Mouse (Mus musculus) lung, adult 18-20 months (tissue): ENCODE measurements at regions not wholly inside any gene's neighbourhood (a gene's known extent, or its start where the extent isn't known, plus 50 kb on each side); places are given as distances from the start of the nearest gene placed in this dataset.
A peak's percentile ranks its signal among the peaks of the same experiment; 100 is the strongest.

Experiments used
- DNase-seq, 2 experiments: peaks; one replicate each; pipeline ENCODE4 v3.0.0; 2022; ENCODE audit warnings: mixed read lengths in 2 of 2

- no peak for DNase-seq
Observed at GRCm38 (mm10) chr3:35027898-35028297, 377.7 kb downstream of the Sox2 start.

DNA sequence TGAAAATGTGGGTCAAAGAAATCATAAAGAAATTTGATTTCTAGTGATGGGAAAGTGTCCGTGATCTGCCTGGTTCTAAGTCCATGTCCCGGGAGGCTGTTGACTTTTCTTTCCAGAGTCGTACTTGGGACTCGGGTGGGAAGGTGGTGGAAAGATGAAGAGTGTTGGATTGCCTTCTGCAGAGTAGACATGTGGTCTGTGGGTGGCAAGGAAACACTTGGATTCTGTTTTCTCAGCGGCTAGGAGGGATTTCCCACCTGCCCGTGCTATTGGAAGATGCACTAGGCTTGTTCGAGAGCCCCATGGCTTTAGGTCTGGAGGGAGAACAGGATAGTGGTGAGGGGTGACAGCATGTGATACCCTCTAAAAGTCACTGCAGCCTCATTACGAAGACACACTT, 379.7 kb downstream of the Sox2 start:
- DNase-seq = no peak

DNA sequence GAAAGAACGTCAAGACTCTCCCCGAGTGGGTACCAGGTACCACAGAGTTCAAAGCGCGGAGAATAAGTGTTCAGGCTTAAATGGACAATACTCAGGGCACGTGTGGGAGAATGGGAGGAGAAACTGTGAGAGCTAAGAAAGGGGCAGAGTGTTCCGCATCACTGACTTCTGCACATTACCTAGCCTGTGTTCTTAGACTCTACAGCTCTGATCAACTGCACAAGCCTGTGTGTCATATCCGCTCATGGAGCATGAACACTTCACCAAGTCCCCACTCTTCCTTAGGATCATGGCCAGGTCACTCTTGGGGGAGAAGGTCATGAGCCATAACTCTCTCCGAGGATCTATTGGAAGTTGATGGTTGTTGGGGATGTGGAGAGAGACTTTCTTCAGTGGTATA, 383.4 kb downstream of the Sox2 start:
- no peak for DNase-seq

GRCm38 (mm10) chr3:35035234-35035633, 385.0 kb downstream of the Sox2 start:
- DNase-seq = peak; percentile 22 to 57

GRCm38 (mm10) chr3:35043705-35044104, 393.5 kb downstream of the Sox2 start:
- DNase-seq = no peak

GRCm38 (mm10) chr3:35059438-35059837, 409.2 kb downstream of the Sox2 start:
- no peak for DNase-seq

GRCm38 (mm10) chr3:35060042-35060441, 409.8 kb downstream of the Sox2 start:
- no peak for DNase-seq

- peak; percentile 11 to 29 for DNase-seq
Observed at GRCm38 (mm10) chr3:35066824-35067223, 416.6 kb downstream of the Sox2 start.

- peak; percentile 34 to 52 for DNase-seq
Observed at GRCm38 (mm10) chr3:35068586-35068985, 418.4 kb downstream of the Sox2 start.

- no peak for DNase-seq
Observed at GRCm38 (mm10) chr3:35071046-35071445, 420.8 kb downstream of the Sox2 start.

DNA sequence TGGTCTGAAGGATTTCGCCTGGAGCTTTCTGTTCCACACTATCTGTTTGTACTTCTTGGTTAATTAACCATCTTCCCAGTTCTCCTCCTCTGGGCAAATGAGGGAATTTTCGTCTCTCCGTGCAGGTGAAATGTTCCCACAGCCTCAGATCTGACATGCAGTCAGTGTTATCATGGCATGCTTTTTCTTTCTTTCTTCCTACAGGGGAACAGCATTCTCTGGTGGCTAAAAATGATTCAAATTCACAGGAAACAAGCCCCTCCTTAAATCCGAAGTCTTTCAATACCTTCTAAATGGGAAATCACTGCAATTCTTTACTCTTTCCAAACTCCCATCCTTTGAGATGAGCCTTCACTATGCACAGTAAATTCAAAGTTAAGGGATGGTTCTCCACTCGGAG, 429.7 kb downstream of the Sox2 start:
- DNase-seq = no peak

DNA sequence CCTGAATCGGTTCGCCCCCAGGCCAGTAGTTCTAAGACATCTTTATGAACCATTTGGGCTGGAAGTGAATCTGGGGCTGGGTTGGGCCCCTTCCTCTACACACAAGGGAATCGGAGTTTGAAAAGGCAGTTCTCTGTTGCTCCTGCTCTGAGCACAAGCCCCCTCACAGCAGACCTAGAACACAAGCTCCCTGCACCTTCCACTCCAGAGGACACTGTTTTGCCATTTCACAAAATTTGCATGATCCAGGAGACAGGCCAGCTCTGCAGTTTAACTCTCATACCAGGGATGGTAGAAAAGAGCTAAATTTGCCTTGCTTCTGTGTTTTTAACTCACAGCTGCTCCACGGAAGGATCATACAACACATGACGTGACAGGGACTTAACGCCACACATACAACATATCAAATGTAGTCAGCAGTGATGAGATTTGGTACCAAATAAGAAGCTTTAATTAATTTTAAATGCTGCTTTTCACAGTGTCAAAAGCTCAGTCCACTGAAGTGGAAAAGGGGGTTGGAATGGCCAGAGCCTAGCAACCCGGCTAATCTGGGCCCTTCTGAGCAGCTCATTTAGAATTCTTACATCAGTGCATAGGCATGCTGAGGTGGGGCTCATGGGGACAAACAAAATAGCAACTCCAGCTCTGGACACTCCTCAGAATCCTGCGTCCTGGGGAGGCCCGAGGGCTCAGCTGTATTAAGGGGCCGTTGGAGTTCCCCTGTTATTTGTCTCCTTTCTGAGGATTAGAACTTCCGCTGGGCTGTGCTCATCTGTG, 434.1 kb downstream of the Sox2 start:
- DNase-seq = peak; percentile 5 to 13

GRCm38 (mm10) chr3:35088241-35089080, 438.3 kb downstream of the Sox2 start:
- no peak for DNase-seq

DNA sequence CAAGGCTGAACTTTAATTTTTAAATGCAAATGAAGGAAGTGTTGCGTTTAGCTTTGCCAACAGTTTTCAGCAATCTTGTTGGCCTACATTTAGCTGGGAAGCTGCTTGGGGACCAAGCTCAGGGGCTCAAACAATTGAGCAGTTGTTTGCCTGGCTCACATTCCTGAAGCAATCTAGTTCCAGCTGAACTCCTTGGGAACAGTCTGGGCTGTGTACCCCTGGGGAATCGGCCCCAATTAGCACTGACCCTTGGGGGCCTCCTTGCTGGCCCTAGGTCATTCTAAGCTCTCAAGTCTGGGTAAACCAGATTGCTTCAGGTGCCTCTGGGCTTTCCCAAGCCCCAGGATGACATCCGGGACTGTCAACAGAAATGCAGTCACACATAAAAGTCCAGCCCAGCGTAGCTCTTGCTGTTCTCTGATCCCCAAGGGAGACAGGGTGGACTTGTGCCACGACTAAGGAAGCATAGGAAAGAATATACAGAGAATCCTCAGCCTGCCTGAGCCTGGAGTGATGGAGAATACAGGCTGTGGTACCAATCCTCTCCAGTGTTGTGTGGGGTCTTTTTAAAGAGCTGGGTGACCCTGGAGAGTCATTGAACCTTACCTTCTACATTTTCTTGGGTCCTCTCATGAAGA, 440.4 kb downstream of the Sox2 start:
- DNase-seq = no peak

DNA sequence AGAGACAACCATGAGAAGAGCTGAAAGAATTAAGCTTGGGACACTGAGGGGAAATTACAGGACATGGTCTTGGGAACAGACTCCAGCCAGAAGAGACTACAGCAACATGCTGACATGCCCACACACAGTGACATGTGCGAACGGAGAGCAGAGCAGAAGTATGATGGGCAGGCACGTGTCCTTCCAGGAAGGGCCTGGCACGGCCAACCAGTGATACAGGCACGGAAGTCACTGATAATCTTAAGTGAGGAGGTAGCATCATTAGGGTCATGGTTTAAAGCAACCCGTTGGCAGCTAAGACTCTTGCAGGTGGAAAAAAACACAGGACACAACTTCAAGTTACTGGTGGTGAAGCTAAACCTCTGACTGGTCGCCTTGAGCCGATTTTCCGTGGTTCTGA, 442.8 kb downstream of the Sox2 start:
- no peak for DNase-seq

GRCm38 (mm10) chr3:35095221-35095620, 445.0 kb downstream of the Sox2 start:
- DNase-seq = no peak

GRCm38 (mm10) chr3:35096381-35096780, 446.2 kb downstream of the Sox2 start:
- DNase-seq = no peak

DNA sequence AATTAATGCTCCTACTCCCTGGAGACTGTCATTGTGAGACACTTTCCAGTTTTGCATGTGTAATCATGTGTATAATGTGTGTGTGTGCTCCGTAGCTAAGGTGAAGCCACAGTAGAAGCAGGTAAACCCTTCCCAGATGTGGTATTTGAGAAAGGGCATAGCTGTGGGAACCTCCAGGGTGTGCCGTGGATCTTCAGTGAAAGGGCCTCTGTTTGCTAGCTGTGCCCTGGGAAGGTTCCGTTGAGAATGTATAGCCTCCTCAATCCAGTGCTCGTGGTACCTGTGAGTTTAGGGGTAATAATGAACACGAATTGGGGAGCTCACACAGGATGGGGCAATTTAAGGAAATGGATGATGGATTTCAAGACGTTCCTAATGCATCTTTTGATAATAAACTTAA, 447.6 kb downstream of the Sox2 start:
- no peak for DNase-seq

DNA sequence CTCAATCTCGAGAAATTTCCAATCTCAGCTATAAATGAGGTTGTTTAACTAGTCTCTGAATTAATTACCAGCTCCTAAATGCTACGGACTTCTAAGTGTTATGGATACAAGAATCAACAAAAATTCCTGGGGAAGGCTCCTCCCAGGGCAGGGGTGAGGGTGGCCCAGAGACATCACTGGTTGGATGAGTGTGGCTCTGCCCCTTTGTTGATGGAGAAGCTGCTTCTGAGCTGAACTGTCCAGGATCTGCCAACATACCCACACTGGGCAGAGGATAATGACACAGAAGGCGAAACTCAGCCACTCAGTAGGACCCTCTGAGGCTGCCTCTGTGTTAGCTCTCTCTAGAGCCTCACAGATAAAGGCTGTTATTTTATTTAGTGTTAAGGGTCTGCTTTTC, 449.0 kb downstream of the Sox2 start:
- DNase-seq = no peak

- no peak for DNase-seq
Observed at GRCm38 (mm10) chr3:35099876-35100420, 449.7 kb downstream of the Sox2 start.

DNA sequence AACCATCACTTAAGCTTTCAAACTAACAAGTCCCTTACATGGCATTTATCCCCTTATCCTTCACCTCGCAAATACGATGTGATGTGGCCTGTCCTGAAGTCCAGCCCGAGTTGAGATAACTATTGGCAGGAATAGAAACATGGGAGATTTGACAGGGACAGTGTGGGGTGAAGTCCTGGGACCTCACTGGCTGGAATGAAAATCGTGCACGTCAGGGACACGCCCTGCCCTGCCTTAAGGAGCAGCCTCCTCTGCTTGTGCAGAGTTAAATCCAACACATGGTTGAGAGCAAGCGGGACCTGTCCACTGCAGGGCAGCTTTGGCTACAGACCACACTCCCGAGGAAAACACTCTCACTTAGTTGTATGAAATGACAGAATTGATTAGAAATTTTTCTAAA, 451.1 kb downstream of the Sox2 start:
- no peak for DNase-seq

DNA sequence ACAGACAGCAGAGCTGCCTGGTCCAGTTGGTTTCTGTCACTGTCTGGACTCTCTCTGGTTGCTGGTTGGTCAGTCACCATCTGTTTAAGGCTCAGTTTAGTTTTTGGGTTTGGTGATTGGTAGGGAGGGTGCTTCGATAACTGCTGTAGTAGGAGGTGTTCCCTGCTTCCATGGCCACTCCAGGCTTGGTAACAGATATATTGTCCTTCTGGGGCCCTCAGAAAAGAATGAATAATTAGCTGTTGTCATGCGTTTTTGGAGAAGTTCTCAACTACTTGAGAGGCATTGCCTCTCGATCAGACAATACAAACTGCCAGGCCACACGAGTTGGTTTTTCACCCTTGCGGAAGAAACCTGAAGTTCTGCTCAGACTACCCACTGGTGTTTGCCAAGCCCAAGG, 451.7 kb downstream of the Sox2 start:
- DNase-seq = no peak
